Mouse (Mus musculus): ENCODE measurements around the gene Spred2. TPM values are rescaled to one million over a fixed set of nuclear protein-coding genes. Genes with fewer than 3 reads are reported as not detected.

Gene Spred2
- polyA plus RNA-seq, 1 experiment from 2014 or later = 5.0 TPM

- H3K9ac ChIP-seq (ENCODE audit: low read length) = no peak overlapping the region
- no peaks in the 10 kb centered on the region for H3K36me3 ChIP-seq (ENCODE audit: control insufficient read depth, insufficient read depth, low read length)
- H3K4me2 ChIP-seq (ENCODE audit: low read depth, low read length) = no peak overlapping the region
- no peaks in the 10 kb centered on the region for H3K27me3 ChIP-seq (ENCODE audit: control insufficient read depth, insufficient read depth, low read length)
- ATAC-seq (ENCODE audit: insufficient read depth, low FRiP score) = no peak
- H3K4me3 ChIP-seq (replicated peaks; ENCODE audit: low read length) = no peak overlapping the region
- WGBS = 83% methylated on average over 3 of the region's 3 CpGs
- H3K9me3 ChIP-seq (replicated peaks; ENCODE audit: control insufficient read depth, low read length) = no peaks in the 10 kb centered on the region
- peak overlapping the region; percentile 82 for H3K27ac ChIP-seq (ENCODE audit: low read length)
- H3K4me1 ChIP-seq (ENCODE audit: control insufficient read depth, insufficient read depth, low read length) = peaks cover 61% of the 10 kb centered on the region
Observed at GRCm38 (mm10) chr11:19959006-19959405, 34.8 kb downstream of the Spred2 start.

DNA sequence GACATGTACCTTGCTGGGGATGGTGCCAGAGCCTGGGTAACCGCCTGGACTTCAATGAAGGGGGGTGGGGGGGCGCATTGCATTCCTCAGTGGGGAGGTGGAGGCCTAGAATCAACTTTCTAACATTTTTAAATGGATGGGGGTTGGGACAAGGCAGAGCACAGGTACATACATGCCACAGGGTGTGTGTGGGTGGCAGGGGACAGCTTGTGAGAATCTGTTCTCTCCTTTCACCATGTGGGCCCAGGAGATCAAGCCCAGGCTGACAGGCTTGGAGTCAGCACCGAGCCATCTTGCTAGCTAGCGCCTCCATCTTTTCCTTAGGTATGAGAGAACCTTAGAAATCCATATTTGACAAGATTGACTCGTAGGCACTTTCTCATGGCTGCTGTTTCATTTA, 35.7 kb downstream of the Spred2 start:
- H3K27me3 ChIP-seq (ENCODE audit: control insufficient read depth, insufficient read depth, low read length) = no peaks in the 10 kb centered on the region
- WGBS = 60% methylated on average over 5 of the region's 5 CpGs

DNA sequence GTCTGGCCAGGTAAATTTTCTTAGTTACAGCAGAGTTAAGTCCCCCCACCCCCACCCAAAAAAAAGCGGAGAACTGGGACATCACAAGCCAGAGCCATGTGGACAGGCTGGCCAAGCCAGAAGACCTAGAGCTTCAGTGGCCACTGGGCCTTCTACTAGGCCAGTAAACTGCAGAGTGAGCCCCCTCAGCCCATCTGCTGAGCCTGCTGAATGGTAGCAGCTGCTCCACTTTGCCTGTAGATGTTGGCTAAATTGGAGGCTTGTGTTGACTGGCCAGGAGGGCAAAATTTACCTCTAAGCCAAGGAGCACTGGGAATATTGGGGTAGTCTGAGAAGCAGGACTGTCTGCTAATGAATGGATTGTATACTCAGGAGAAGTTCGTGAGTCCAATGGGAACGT, 36.4 kb downstream of the Spred2 start:
- Histone ChIP-seq H3K27ac (ENCODE audit: low read length) (peak overlapping the region; percentile 75), H3K36me3 (ENCODE audit: control insufficient read depth, insufficient read depth, low read length) (no peaks in the 10 kb centered on the region), H3K9me3 (replicated peaks; ENCODE audit: control insufficient read depth, low read length) (no peaks in the 10 kb centered on the region), H3K4me3 (replicated peaks; ENCODE audit: low read length) (no peak overlapping the region), H3K9ac (ENCODE audit: low read length) (no peak overlapping the region), H3K4me2 (ENCODE audit: low read depth, low read length) (no peak overlapping the region), H3K27me3 (ENCODE audit: control insufficient read depth, insufficient read depth, low read length) (no peaks in the 10 kb centered on the region), H3K4me1 (ENCODE audit: control insufficient read depth, insufficient read depth, low read length) (peaks cover 59% of the 10 kb centered on the region)
- 74% methylated on average over 3 of the region's 3 CpGs for WGBS
- no peak for ATAC-seq (ENCODE audit: insufficient read depth, low FRiP score)

More for the DNA sequence above, 35.7 kb downstream of the Spred2 start:
- H3K36me3 ChIP-seq (ENCODE audit: control insufficient read depth, insufficient read depth, low read length) = no peaks in the 10 kb centered on the region
- H3K27ac ChIP-seq (ENCODE audit: low read length) = peak overlapping the region; percentile 75
- no peak overlapping the region for H3K9ac ChIP-seq (ENCODE audit: low read length)
- no peak overlapping the region for H3K4me2 ChIP-seq (ENCODE audit: low read depth, low read length)
- no peaks in the 10 kb centered on the region for H3K9me3 ChIP-seq (replicated peaks; ENCODE audit: control insufficient read depth, low read length)
- H3K4me3 ChIP-seq (replicated peaks; ENCODE audit: low read length) = no peak overlapping the region
- peaks cover 60% of the 10 kb centered on the region for H3K4me1 ChIP-seq (ENCODE audit: control insufficient read depth, insufficient read depth, low read length)
- peak; percentile 19; the same call in 1 of the 2 replicates for ATAC-seq (ENCODE audit: insufficient read depth, low FRiP score)

- Histone ChIP-seq H3K4me3 (replicated peaks; ENCODE audit: low read length) (no peak overlapping the region), H3K27ac (ENCODE audit: low read length) (peak overlapping the region; percentile 18; the same call in 1 of the 2 replicates), H3K27me3 (ENCODE audit: control insufficient read depth, insufficient read depth, low read length) (no peaks in the 10 kb centered on the region), H3K4me1 (ENCODE audit: control insufficient read depth, insufficient read depth, low read length) (peaks cover 59% of the 10 kb centered on the region), H3K9ac (ENCODE audit: low read length) (no peak overlapping the region), H3K9me3 (replicated peaks; ENCODE audit: control insufficient read depth, low read length) (no peaks in the 10 kb centered on the region), H3K36me3 (ENCODE audit: control insufficient read depth, insufficient read depth, low read length) (no peaks in the 10 kb centered on the region), H3K4me2 (ENCODE audit: low read depth, low read length) (no peak overlapping the region)
- 84% methylated on average over 6 of the region's 6 CpGs for WGBS
- no peak for ATAC-seq (ENCODE audit: insufficient read depth, low FRiP score)
Observed at GRCm38 (mm10) chr11:19961088-19961487, 36.9 kb downstream of the Spred2 start.

GRCm38 (mm10) chr11:19961766-19962365, 37.7 kb downstream of the Spred2 start:
- H3K9me3 ChIP-seq (replicated peaks; ENCODE audit: control insufficient read depth, low read length) = no peaks in the 10 kb centered on the region
- no peak overlapping the region for H3K27ac ChIP-seq (ENCODE audit: low read length)
- 57% methylated on average over 12 of the region's 12 CpGs for WGBS
- no peaks in the 10 kb centered on the region for H3K36me3 ChIP-seq (ENCODE audit: control insufficient read depth, insufficient read depth, low read length)
- no peak overlapping the region for H3K4me2 ChIP-seq (ENCODE audit: low read depth, low read length)
- no peak overlapping the region for H3K4me3 ChIP-seq (replicated peaks; ENCODE audit: low read length)
- H3K4me1 ChIP-seq (ENCODE audit: control insufficient read depth, insufficient read depth, low read length) = peaks cover 65% of the 10 kb centered on the region
- no peak overlapping the region for H3K9ac ChIP-seq (ENCODE audit: low read length)
- H3K27me3 ChIP-seq (ENCODE audit: control insufficient read depth, insufficient read depth, low read length) = no peaks in the 10 kb centered on the region
- no peak for ATAC-seq (ENCODE audit: insufficient read depth, low FRiP score)

- Histone ChIP-seq H3K4me3 (replicated peaks; ENCODE audit: low read length) (no peak overlapping the region), H3K9ac (ENCODE audit: low read length) (no peak overlapping the region), H3K27me3 (ENCODE audit: control insufficient read depth, insufficient read depth, low read length) (no peaks in the 10 kb centered on the region), H3K9me3 (replicated peaks; ENCODE audit: control insufficient read depth, low read length) (no peaks in the 10 kb centered on the region), H3K4me1 (ENCODE audit: control insufficient read depth, insufficient read depth, low read length) (peaks cover 58% of the 10 kb centered on the region), H3K36me3 (ENCODE audit: control insufficient read depth, insufficient read depth, low read length) (no peaks in the 10 kb centered on the region), H3K27ac (ENCODE audit: low read length) (peak overlapping the region; percentile 84), H3K4me2 (ENCODE audit: low read depth, low read length) (no peak overlapping the region)
- WGBS = 20% methylated on average over 5 of the region's 5 CpGs
- ATAC-seq (ENCODE audit: insufficient read depth, low FRiP score) = peak; percentile 41; the same call in 1 of the 2 replicates
Observed at GRCm38 (mm10) chr11:19962796-19963195, 38.6 kb downstream of the Spred2 start.

- Histone ChIP-seq H3K27me3 (ENCODE audit: control insufficient read depth, insufficient read depth, low read length) (no peaks in the 10 kb centered on the region), H3K36me3 (ENCODE audit: control insufficient read depth, insufficient read depth, low read length) (no peaks in the 10 kb centered on the region), H3K27ac (ENCODE audit: low read length) (peak overlapping the region; percentile 84), H3K4me2 (ENCODE audit: low read depth, low read length) (no peak overlapping the region), H3K9me3 (replicated peaks; ENCODE audit: control insufficient read depth, low read length) (no peaks in the 10 kb centered on the region), H3K4me3 (replicated peaks; ENCODE audit: low read length) (no peak overlapping the region), H3K4me1 (ENCODE audit: control insufficient read depth, insufficient read depth, low read length) (peaks cover 54% of the 10 kb centered on the region), H3K9ac (ENCODE audit: low read length) (peak overlapping the region; percentile 48; the same call in 1 of the 2 replicates)
- ATAC-seq (ENCODE audit: insufficient read depth, low FRiP score) = 0 out of 2 replicates have a peak, but pooled peaks have one; percentile 30
- 20% methylated on average over 12 of the region's 12 CpGs for WGBS
Observed at GRCm38 (mm10) chr11:19963717-19964141, 39.6 kb downstream of the Spred2 start.

- ATAC-seq (ENCODE audit: insufficient read depth, low FRiP score) = no peak
- 78% methylated on average over 5 of the region's 5 CpGs for WGBS
- H3K36me3 ChIP-seq (ENCODE audit: control insufficient read depth, insufficient read depth, low read length) = no peaks in the 10 kb centered on the region
- no peak overlapping the region for H3K4me3 ChIP-seq (replicated peaks; ENCODE audit: low read length)
- H3K4me1 ChIP-seq (ENCODE audit: control insufficient read depth, insufficient read depth, low read length) = peaks cover 55% of the 10 kb centered on the region
- no peak overlapping the region for H3K4me2 ChIP-seq (ENCODE audit: low read depth, low read length)
- no peak overlapping the region for H3K9ac ChIP-seq (ENCODE audit: low read length)
- no peaks in the 10 kb centered on the region for H3K9me3 ChIP-seq (replicated peaks; ENCODE audit: control insufficient read depth, low read length)
- H3K27me3 ChIP-seq (ENCODE audit: control insufficient read depth, insufficient read depth, low read length) = no peaks in the 10 kb centered on the region
- peak overlapping the region; percentile 84 for H3K27ac ChIP-seq (ENCODE audit: low read length)
Observed at GRCm38 (mm10) chr11:19964333-19964732, 40.2 kb downstream of the Spred2 start.

DNA sequence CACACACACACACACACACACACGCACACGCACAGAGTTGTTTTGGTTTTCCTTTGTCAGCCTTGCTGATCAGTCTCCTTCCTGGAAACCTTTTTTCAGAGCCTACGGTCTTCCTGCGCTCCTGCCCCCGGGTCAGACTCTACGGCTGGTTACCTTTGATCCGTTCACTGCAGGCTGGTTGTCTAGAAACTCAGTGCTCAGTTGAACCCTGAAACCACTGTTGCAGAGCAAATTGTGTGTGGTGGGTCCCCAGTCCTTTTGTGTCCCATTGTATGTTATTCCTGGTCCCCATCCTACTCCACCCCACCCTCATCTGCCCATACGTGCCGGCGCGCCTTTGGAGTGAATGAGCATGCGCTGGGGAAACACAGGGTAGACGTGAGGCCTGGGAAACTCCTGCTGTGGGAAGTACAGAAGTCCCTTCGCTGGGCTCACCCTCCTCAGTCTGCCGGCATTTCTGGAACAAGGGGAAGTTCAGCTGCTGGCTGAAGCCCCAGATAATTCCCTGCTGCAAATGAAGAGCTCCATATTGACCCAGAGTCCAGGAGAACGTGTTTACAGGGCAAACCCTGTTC, 40.9 kb downstream of the Spred2 start:
- 0 out of 2 replicates have a peak overlapping the region, but pooled peaks have one; percentile 28 for H3K9ac ChIP-seq (ENCODE audit: low read length)
- no peak for ATAC-seq (ENCODE audit: insufficient read depth, low FRiP score)
- WGBS = 58% methylated on average over 16 of the region's 16 CpGs
- H3K4me2 ChIP-seq (ENCODE audit: low read depth, low read length) = no peak overlapping the region
- peak overlapping the region; percentile 84 for H3K27ac ChIP-seq (ENCODE audit: low read length)
- H3K9me3 ChIP-seq (replicated peaks; ENCODE audit: control insufficient read depth, low read length) = no peaks in the 10 kb centered on the region
- no peaks in the 10 kb centered on the region for H3K27me3 ChIP-seq (ENCODE audit: control insufficient read depth, insufficient read depth, low read length)
- no peak overlapping the region for H3K4me3 ChIP-seq (replicated peaks; ENCODE audit: low read length)
- peaks cover 62% of the 10 kb centered on the region for H3K4me1 ChIP-seq (ENCODE audit: control insufficient read depth, insufficient read depth, low read length)
- H3K36me3 ChIP-seq (ENCODE audit: control insufficient read depth, insufficient read depth, low read length) = no peaks in the 10 kb centered on the region

Data from stomach, embryonic 16.5 days (tissue).